Mouse (Mus musculus): Measurements from ENCODE around the gene Vps26c. TPM values are rescaled to one million over a fixed set of nuclear protein-coding genes. Genes with fewer than 3 reads are reported as not detected.

Vps26c gene
- polyA plus RNA-seq, 1 experiment: 72.5 TPM

GRCm38 (mm10) chr16:94544540-94545105 is 18.0 kb upstream of the Vps26c start:
- no peak for DNase-seq (ENCODE audit: low read depth)
- no peak for TF ChIP-seq POLR2A (IDR thresholded peaks at IDR 0.05; ENCODE audit: borderline replicate concordance, extremely low read depth, insufficient read depth, insufficient read length, poor library complexity, severe bottlenecking)
- no peak for TF ChIP-seq CTCF (IDR thresholded peaks at IDR 0.05; ENCODE audit: borderline replicate concordance, extremely low read depth, insufficient read depth, insufficient read length)

GRCm38 (mm10) chr16:94542898-94543297 is 16.3 kb upstream of the Vps26c start:
- TF ChIP-seq CTCF (IDR thresholded peaks at IDR 0.05; ENCODE audit: borderline replicate concordance, extremely low read depth, insufficient read depth, insufficient read length): no peak

GRCm38 (mm10) chr16:94540140-94540539 is 13.5 kb upstream of the Vps26c start:
- TF ChIP-seq CTCF (IDR thresholded peaks at IDR 0.05; ENCODE audit: borderline replicate concordance, extremely low read depth, insufficient read depth, insufficient read length) (no peak), POLR2A (IDR thresholded peaks at IDR 0.05; ENCODE audit: borderline replicate concordance, extremely low read depth, insufficient read depth, insufficient read length, poor library complexity, severe bottlenecking) (no peak)
- no peak for DNase-seq (ENCODE audit: low read depth)

More at GRCm38 (mm10) chr16:94542898-94543297, 16.3 kb upstream of the Vps26c start:
- DNase-seq (ENCODE audit: low read depth): no peak

- DNase-seq (ENCODE audit: low read depth): no peak
- no peak for TF ChIP-seq CTCF (IDR thresholded peaks at IDR 0.05; ENCODE audit: borderline replicate concordance, extremely low read depth, insufficient read depth, insufficient read length)
- TF ChIP-seq POLR2A (IDR thresholded peaks at IDR 0.05; ENCODE audit: borderline replicate concordance, extremely low read depth, insufficient read depth, insufficient read length, poor library complexity, severe bottlenecking): no peak
These were observed 10.5 kb upstream of the Vps26c start for GRCm38 (mm10) chr16:94537159-94537527.

- TF ChIP-seq CTCF (IDR thresholded peaks at IDR 0.05; ENCODE audit: borderline replicate concordance, extremely low read depth, insufficient read depth, insufficient read length): no peak
- no peak for TF ChIP-seq POLR2A (IDR thresholded peaks at IDR 0.05; ENCODE audit: borderline replicate concordance, extremely low read depth, insufficient read depth, insufficient read length, poor library complexity, severe bottlenecking)
- no peak for DNase-seq (ENCODE audit: low read depth)
These were observed 10.0 kb upstream of the Vps26c start for GRCm38 (mm10) chr16:94536417-94537158.

GRCm38 (mm10) chr16:94535716-94536115 is 9.1 kb upstream of the Vps26c start:
- DNase-seq (ENCODE audit: low read depth): no peak
- TF ChIP-seq CTCF (IDR thresholded peaks at IDR 0.05; ENCODE audit: borderline replicate concordance, extremely low read depth, insufficient read depth, insufficient read length) (no peak), POLR2A (IDR thresholded peaks at IDR 0.05; ENCODE audit: borderline replicate concordance, extremely low read depth, insufficient read depth, insufficient read length, poor library complexity, severe bottlenecking) (no peak)

- TF ChIP-seq CTCF (IDR thresholded peaks at IDR 0.05; ENCODE audit: borderline replicate concordance, extremely low read depth, insufficient read depth, insufficient read length) (no peak), POLR2A (IDR thresholded peaks at IDR 0.05; ENCODE audit: borderline replicate concordance, extremely low read depth, insufficient read depth, insufficient read length, poor library complexity, severe bottlenecking) (no peak)
- no peak for DNase-seq (ENCODE audit: low read depth)
These were observed 7.0 kb upstream of the Vps26c start for GRCm38 (mm10) chr16:94533679-94534078.

- DNase-seq (ENCODE audit: low read depth): no peak
- TF ChIP-seq CTCF (IDR thresholded peaks at IDR 0.05; ENCODE audit: borderline replicate concordance, extremely low read depth, insufficient read depth, insufficient read length) (no peak), POLR2A (IDR thresholded peaks at IDR 0.05; ENCODE audit: borderline replicate concordance, extremely low read depth, insufficient read depth, insufficient read length, poor library complexity, severe bottlenecking) (no peak)
These were observed 4.6 kb upstream of the Vps26c start for GRCm38 (mm10) chr16:94531268-94531667.

GRCm38 (mm10) chr16:94527546-94527945 is 916 bp upstream of the Vps26c start:
- DNase-seq (ENCODE audit: low read depth): no peak
- TF ChIP-seq CTCF (IDR thresholded peaks at IDR 0.05; ENCODE audit: borderline replicate concordance, extremely low read depth, insufficient read depth, insufficient read length) (no peak), POLR2A (IDR thresholded peaks at IDR 0.05; ENCODE audit: borderline replicate concordance, extremely low read depth, insufficient read depth, insufficient read length, poor library complexity, severe bottlenecking) (no peak)

GRCm38 (mm10) chr16:94527152-94527534 is 513 bp upstream of the Vps26c start:
- DNase-seq (ENCODE audit: low read depth): no peak
- TF ChIP-seq CTCF (IDR thresholded peaks at IDR 0.05; ENCODE audit: borderline replicate concordance, extremely low read depth, insufficient read depth, insufficient read length): no peak
- TF ChIP-seq POLR2A (IDR thresholded peaks at IDR 0.05; ENCODE audit: borderline replicate concordance, extremely low read depth, insufficient read depth, insufficient read length, poor library complexity, severe bottlenecking): no peak

GRCm38 (mm10) chr16:94525955-94526343 is 681 bp downstream of the Vps26c start:
- no peak for DNase-seq (ENCODE audit: low read depth)
- TF ChIP-seq CTCF (IDR thresholded peaks at IDR 0.05; ENCODE audit: borderline replicate concordance, extremely low read depth, insufficient read depth, insufficient read length): no peak
- no peak for TF ChIP-seq POLR2A (IDR thresholded peaks at IDR 0.05; ENCODE audit: borderline replicate concordance, extremely low read depth, insufficient read depth, insufficient read length, poor library complexity, severe bottlenecking)

- no peak for DNase-seq (ENCODE audit: low read depth)
- TF ChIP-seq CTCF (IDR thresholded peaks at IDR 0.05; ENCODE audit: borderline replicate concordance, extremely low read depth, insufficient read depth, insufficient read length) (no peak), POLR2A (IDR thresholded peaks at IDR 0.05; ENCODE audit: borderline replicate concordance, extremely low read depth, insufficient read depth, insufficient read length, poor library complexity, severe bottlenecking) (no peak)
These were observed 1.9 kb downstream of the Vps26c start for GRCm38 (mm10) chr16:94524691-94525090.
